Comparison of ENCODE assay signal across 12 mouse cellular contexts in the genomic region with DNA sequence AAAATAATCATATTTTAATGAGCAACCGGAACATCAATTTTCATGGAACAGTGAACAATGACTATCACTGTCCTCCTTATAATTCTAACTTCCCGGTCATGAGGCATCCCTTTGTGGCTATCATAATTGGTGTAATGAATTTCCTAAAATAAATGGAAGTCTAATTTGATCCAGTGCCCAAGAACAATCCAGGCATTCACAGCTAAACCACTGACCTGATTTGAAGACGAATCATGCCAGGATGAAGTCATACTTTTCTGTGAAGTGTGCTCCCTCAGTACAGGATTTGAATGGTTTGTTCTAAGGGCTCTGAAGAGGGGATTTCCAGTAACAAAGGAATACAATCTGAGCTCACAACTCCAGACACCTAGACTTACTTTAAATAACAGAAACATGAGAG.
DNase-seq lines count a peak whose midpoint lies in the region; ATAC-seq lines count a peak whose summit lies in the region.
"Had no signal": no experiment of that assay in that cellular context is flagged by ENCODE, and none has a peak within 500 bp of the region (broad histone marks: within the 10 kb centered on the region; RNA-seq: fewer than 3 reads in every experiment).

No protein-coding gene starts in this region.

- ATAC-seq in cerebellum, adult (ENCODE audit: insufficient number of reproducible peaks, low FRiP score, low TSS enrichment) = peak; percentile 98
- peak; percentile 79 for ATAC-seq in hindbrain, embryonic 16.5 days
- no peak for ATAC-seq in hindbrain, embryonic 12.5 days (ENCODE audit: low FRiP score)
- ATAC-seq in forebrain, embryonic 14.5 days = peak; percentile 88
- ATAC-seq: intestine, embryonic 16.5 days; liver, embryonic 12.5 days had no signal

- WGBS in hindbrain, embryonic 16.5 days = 41% methylated on average over 3 of the region's 3 CpGs
- 47% methylated on average over 3 of the region's 3 CpGs for WGBS in hindbrain, embryonic 12.5 days
- 17% methylated on average over 3 of the region's 3 CpGs for WGBS in forebrain, embryonic 14.5 days

- H3K9me3 ChIP-seq in hindbrain, embryonic 16.5 days (ENCODE audit: control insufficient read depth, low read length) = no peaks in the 10 kb centered on the region
- H3K9me3 ChIP-seq in hindbrain, embryonic 12.5 days (replicated peaks) = no peaks in the 10 kb centered on the region
- H3K9me3 ChIP-seq in forebrain, embryonic 14.5 days (replicated peaks; ENCODE audit: control insufficient read depth, low read length) = no peaks in the 10 kb centered on the region
- H3K9me3 ChIP-seq: heart, embryonic 15.5 days; liver, embryonic 12.5 days had no signal

- no peak for DNase-seq in cerebellum, postnatal 4 days (ENCODE audit: low spot score in 2 of 2)
- peak; percentile 82 for DNase-seq in 3T3-L1 (ENCODE audit: low read depth, low spot score)
- DNase-seq in forebrain, embryonic 14.5 days (ENCODE audit: low spot score) = peak; percentile 72
- DNase-seq in thymus, postnatal 36 days = no peak
- DNase-seq in lung, postnatal 14 days = no peak
- DNase-seq: spleen, adult 18-20 months had no signal

- H3K9ac ChIP-seq in hindbrain, embryonic 16.5 days (ENCODE audit: low read depth, low read length) = no peak overlapping the region
- no peak overlapping the region for H3K9ac ChIP-seq in hindbrain, embryonic 12.5 days
- no peak overlapping the region for H3K9ac ChIP-seq in forebrain, embryonic 14.5 days (ENCODE audit: low read length)
- H3K9ac ChIP-seq: heart, embryonic 15.5 days; liver, embryonic 12.5 days had no signal

- no peak overlapping the region for H3K4me3 ChIP-seq in hindbrain, embryonic 16.5 days (ENCODE audit: low read length)
- no peak overlapping the region for H3K4me3 ChIP-seq in hindbrain, embryonic 12.5 days
- no peak overlapping the region for H3K4me3 ChIP-seq in forebrain, embryonic 14.5 days (ENCODE audit: low read depth, low read length)
- H3K4me3 ChIP-seq: heart, embryonic 15.5 days; liver, embryonic 12.5 days had no signal

- no peaks in the 10 kb centered on the region for H3K4me1 ChIP-seq in hindbrain, embryonic 16.5 days (ENCODE audit: control insufficient read depth, insufficient read depth, low read depth, low read length)
- H3K4me1 ChIP-seq in hindbrain, embryonic 12.5 days = no peaks in the 10 kb centered on the region
- no peaks in the 10 kb centered on the region for H3K4me1 ChIP-seq in forebrain, embryonic 14.5 days (ENCODE audit: control insufficient read depth, insufficient read depth, low read length)
- H3K4me1 ChIP-seq: heart, embryonic 15.5 days; liver, embryonic 12.5 days had no signal

- H3K36me3 ChIP-seq in hindbrain, embryonic 16.5 days (ENCODE audit: control insufficient read depth, insufficient read depth, low read length) = no peaks in the 10 kb centered on the region
- no peaks in the 10 kb centered on the region for H3K36me3 ChIP-seq in hindbrain, embryonic 12.5 days
- H3K36me3 ChIP-seq in forebrain, embryonic 14.5 days (ENCODE audit: control insufficient read depth, insufficient read depth, low read length) = no peaks in the 10 kb centered on the region
- H3K36me3 ChIP-seq: heart, embryonic 15.5 days; liver, embryonic 12.5 days had no signal

- no peak overlapping the region for H3K4me2 ChIP-seq in hindbrain, embryonic 16.5 days (ENCODE audit: low read length)
- no peak overlapping the region for H3K4me2 ChIP-seq in hindbrain, embryonic 12.5 days (replicated peaks)
- no peak overlapping the region for H3K4me2 ChIP-seq in forebrain, embryonic 14.5 days (ENCODE audit: low read length)
- H3K4me2 ChIP-seq: heart, embryonic 15.5 days; liver, embryonic 12.5 days had no signal

- H3K27ac ChIP-seq in hindbrain, embryonic 16.5 days (ENCODE audit: low read depth, low read length) = no peak overlapping the region
- H3K27ac ChIP-seq in hindbrain, embryonic 12.5 days = no peak overlapping the region
- no peak overlapping the region for H3K27ac ChIP-seq in forebrain, embryonic 14.5 days (ENCODE audit: low read depth, low read length)
- H3K27ac ChIP-seq: heart, embryonic 15.5 days; liver, embryonic 12.5 days had no signal

- H3K27me3 ChIP-seq in hindbrain, embryonic 16.5 days (replicated peaks; ENCODE audit: control insufficient read depth, insufficient read depth, low read length) = no peaks in the 10 kb centered on the region
- H3K27me3 ChIP-seq in hindbrain, embryonic 12.5 days = no peaks in the 10 kb centered on the region
- H3K27me3 ChIP-seq in forebrain, embryonic 14.5 days (replicated peaks; ENCODE audit: control insufficient read depth, insufficient read depth, low read length) = no peaks in the 10 kb centered on the region
- H3K27me3 ChIP-seq: heart, embryonic 15.5 days; liver, embryonic 12.5 days had no signal

Comparison
In these comparisons a context has a peak if more than half of its experiments do, and no peak if none do; other contexts are left out.
1. DNase-seq: peak in 3T3-L1 (single experiment) and forebrain, embryonic 14.5 days (single experiment); none in cerebellum, postnatal 4 days (0 of 2), thymus, postnatal 36 days (0 of 2) and lung, postnatal 14 days (single experiment).